Mouse (Mus musculus) hindbrain, embryonic 14.5 days (tissue): ENCODE data around the gene Ppp2r1b. TPM values are rescaled to one million over a fixed set of nuclear protein-coding genes. Genes with fewer than 3 reads are reported as not detected.
"Not testable (repeated sequence)": the region's sequence is repeated elsewhere in the genome, so short reads cannot be mapped to it uniquely, and the experiment has no call there.

Source experiments
- ATAC-seq: fragments of 200-750 bp; cut with Nextera tagmentation; 2 replicates; pipeline ENCODE4 v1.8.0; 2017; ENCODE audit warnings: moderate number of reproducible peaks, mild to moderate bottlenecking, moderate TSS enrichment, moderate library complexity; ENCODE audit not compliant: low FRiP score
- DNase-seq: peaks from one replicate; pipeline ENCODE4 v3.0.0-alpha.2; 2015; ENCODE audit warnings: low spot score
- H3K27ac ChIP-seq: fragments of 300-500 bp; sonication (generic); 2 replicates; pipeline ENCODE4 v1.5.1; 2014; ENCODE audit warnings: mild to moderate bottlenecking, moderate library complexity
- H3K27me3 ChIP-seq: fragments of 300-500 bp; sonication (generic); 2 replicates; pipeline ENCODE4 v1.6.1; 2014; ENCODE audit warnings: mild to moderate bottlenecking, low read length, mixed read lengths; ENCODE audit not compliant: control insufficient read depth, insufficient read depth
- H3K36me3 ChIP-seq: fragments of 300-500 bp; sonication (generic); replicated peaks from 2 replicates; pipeline ENCODE4 v1.6.1; 2014; ENCODE audit not compliant: control insufficient read depth, insufficient read depth
- H3K4me1 ChIP-seq: fragments of 300-500 bp; sonication (generic); replicated peaks from 2 replicates; pipeline ENCODE4 v1.6.1; 2014; ENCODE audit warnings: antibody characterized with exemption, low read length, mixed read lengths; ENCODE audit not compliant: control insufficient read depth, insufficient read depth
- H3K4me2 ChIP-seq: fragments of 300-500 bp; sonication (generic); replicated peaks from 2 replicates; pipeline ENCODE4 v1.6.1; 2014; ENCODE audit warnings: mild to moderate bottlenecking, moderate library complexity
- H3K4me3 ChIP-seq: fragments of 300-500 bp; sonication (generic); replicated peaks from 2 replicates; pipeline ENCODE4 v1.5.1; 2014; ENCODE audit warnings: mild to moderate bottlenecking, low read length
- H3K9ac ChIP-seq: fragments of 300-500 bp; sonication (generic); 2 replicates; pipeline ENCODE4 v1.6.1; 2014
- H3K9me3 ChIP-seq: fragments of 300-500 bp; sonication (generic); 2 replicates; pipeline ENCODE4 v1.6.1; 2016; ENCODE audit warnings: low read length; ENCODE audit not compliant: control insufficient read depth
- WGBS: fragments of 180-500 bp; shearing (Covaris S2); extraction: QIAGEN DNeasy Blood & Tissue Kit; methylation state at CpG from one replicate; pipeline ENCODE4 v1.1.7; 2014; 5-methylcytosine and 5-hydroxymethylcytosine counted together
- polyA plus RNA-seq: library from polyadenylated mRNA; unstranded; fragments of >200 nt; fragmentation: Nextera tagmentation; extraction: Ambion mirVana; gene quantifications from 2 replicates; pipeline ENCODE4 v1.2.1, GENCODE M21; 2014

Ppp2r1b gene
- polyA plus RNA-seq, 1 experiment from 2014 or later: 49.0 TPM

- ATAC-seq, H3K4me2 ChIP-seq, H3K4me1 ChIP-seq, DNase-seq, H3K27me3 ChIP-seq, H3K9me3 ChIP-seq, H3K4me3 ChIP-seq, H3K9ac ChIP-seq, H3K27ac ChIP-seq: not testable (repeated sequence)
- peaks cover 34% of the 10 kb centered on the region for H3K36me3 ChIP-seq
- 88% methylated on average over 2 of the region's 2 CpGs for WGBS
Measured at GRCm38 (mm10) chr9:50832582-50832981, 12.5 kb upstream of the Ppp2r1b start.

GRCm38 (mm10) chr9:50833786-50834185 lies 11.3 kb upstream of the Ppp2r1b start:
- no peak overlapping the region for H3K4me2 ChIP-seq
- DNase-seq (no peak), ATAC-seq (no peak)
- H3K4me1 ChIP-seq: no peaks in the 10 kb centered on the region
- H3K4me3 ChIP-seq: no peak overlapping the region
- 89% methylated on average over 8 of the region's 8 CpGs for WGBS
- peaks cover 38% of the 10 kb centered on the region for H3K36me3 ChIP-seq
- H3K27ac ChIP-seq: no peak overlapping the region
- no peaks in the 10 kb centered on the region for H3K27me3 ChIP-seq
- no peak overlapping the region for H3K9ac ChIP-seq
- no peaks in the 10 kb centered on the region for H3K9me3 ChIP-seq

GRCm38 (mm10) chr9:50835068-50835705 lies 9.9 kb upstream of the Ppp2r1b start:
- Histone ChIP-seq H3K9ac (no peak overlapping the region), H3K4me2 (no peak overlapping the region), H3K4me3 (no peak overlapping the region), H3K36me3 (peaks cover 34% of the 10 kb centered on the region), H3K4me1 (no peaks in the 10 kb centered on the region), H3K9me3 (no peaks in the 10 kb centered on the region), H3K27ac (no peak overlapping the region), H3K27me3 (no peaks in the 10 kb centered on the region)
- DNase-seq: no peak
- no peak for ATAC-seq
- 93% methylated on average over 10 of the region's 10 CpGs for WGBS

GRCm38 (mm10) chr9:50836097-50836496 lies 9.0 kb upstream of the Ppp2r1b start:
- H3K27me3 ChIP-seq: no peaks in the 10 kb centered on the region
- H3K36me3 ChIP-seq: peaks cover 34% of the 10 kb centered on the region
- 89% methylated on average over 4 of the region's 4 CpGs for WGBS
- DNase-seq: no peak
- no peak overlapping the region for H3K9ac ChIP-seq
- no peak overlapping the region for H3K4me3 ChIP-seq
- no peaks in the 10 kb centered on the region for H3K9me3 ChIP-seq
- no peaks in the 10 kb centered on the region for H3K4me1 ChIP-seq
- H3K4me2 ChIP-seq: no peak overlapping the region
- ATAC-seq: no peak
- H3K27ac ChIP-seq: no peak overlapping the region

- H3K27me3 ChIP-seq: no peaks in the 10 kb centered on the region
- no peak overlapping the region for H3K9ac ChIP-seq
- peaks cover 39% of the 10 kb centered on the region for H3K36me3 ChIP-seq
- H3K9me3 ChIP-seq: no peaks in the 10 kb centered on the region
- no peak overlapping the region for H3K4me3 ChIP-seq
- no peak overlapping the region for H3K27ac ChIP-seq
- 88% methylated on average over 13 of the region's 13 CpGs for WGBS
- no peaks in the 10 kb centered on the region for H3K4me1 ChIP-seq
- H3K4me2 ChIP-seq: no peak overlapping the region
- ATAC-seq (no peak), DNase-seq (no peak)
Measured at GRCm38 (mm10) chr9:50841079-50841789, 3.9 kb upstream of the Ppp2r1b start.

- H3K27ac ChIP-seq: no peak overlapping the region
- no peak overlapping the region for H3K4me3 ChIP-seq
- no peaks in the 10 kb centered on the region for H3K27me3 ChIP-seq
- ATAC-seq (no peak), DNase-seq (no peak)
- no peak overlapping the region for H3K4me2 ChIP-seq
- WGBS: 69% methylated on average over 9 of the region's 9 CpGs
- H3K9ac ChIP-seq: no peak overlapping the region
- H3K36me3 ChIP-seq: peaks cover 31% of the 10 kb centered on the region
- H3K9me3 ChIP-seq: no peaks in the 10 kb centered on the region
- no peaks in the 10 kb centered on the region for H3K4me1 ChIP-seq
Measured at GRCm38 (mm10) chr9:50845547-50845946, 446 bp downstream of the Ppp2r1b start.

GRCm38 (mm10) chr9:50847133-50847532 lies 2.0 kb downstream of the Ppp2r1b start:
- Histone ChIP-seq H3K9me3 (no peaks in the 10 kb centered on the region), H3K27ac (no peak overlapping the region), H3K36me3 (peaks cover 24% of the 10 kb centered on the region), H3K9ac (no peak overlapping the region), H3K4me1 (no peaks in the 10 kb centered on the region), H3K4me2 (no peak overlapping the region), H3K4me3 (no peak overlapping the region), H3K27me3 (no peaks in the 10 kb centered on the region)
- ATAC-seq (no peak), DNase-seq (no peak)
- WGBS: 92% methylated on average over 6 of the region's 6 CpGs

GRCm38 (mm10) chr9:50847606-50848368 lies 2.7 kb downstream of the Ppp2r1b start:
- H3K9ac ChIP-seq: no peak overlapping the region
- H3K4me2 ChIP-seq: no peak overlapping the region
- 75% methylated on average over 12 of the region's 12 CpGs for WGBS
- no peaks in the 10 kb centered on the region for H3K27me3 ChIP-seq
- H3K27ac ChIP-seq: no peak overlapping the region
- peaks cover 21% of the 10 kb centered on the region for H3K36me3 ChIP-seq
- DNase-seq (no peak), ATAC-seq (no peak)
- H3K4me3 ChIP-seq: no peak overlapping the region
- no peaks in the 10 kb centered on the region for H3K9me3 ChIP-seq
- H3K4me1 ChIP-seq: no peaks in the 10 kb centered on the region; the same call in 1 of the 2 replicates

- no peaks in the 10 kb centered on the region for H3K9me3 ChIP-seq
- H3K4me2 ChIP-seq: no peak overlapping the region
- no peaks in the 10 kb centered on the region; the same call in 1 of the 2 replicates for H3K4me1 ChIP-seq
- H3K36me3 ChIP-seq: peaks cover 13% of the 10 kb centered on the region
- H3K9ac ChIP-seq: no peak overlapping the region
- H3K4me3 ChIP-seq: no peak overlapping the region
- no peak overlapping the region for H3K27ac ChIP-seq
- no peaks in the 10 kb centered on the region for H3K27me3 ChIP-seq
- 64% methylated on average over 5 of the region's 5 CpGs for WGBS
- DNase-seq (no peak), ATAC-seq (peak; percentile 15; the same call in 1 of the 2 replicates)
Measured at GRCm38 (mm10) chr9:50848821-50849220, 3.7 kb downstream of the Ppp2r1b start.
